Mouse (Mus musculus) megakaryocyte, embryonic 14.5 days (primary cell): ENCODE measurements around the gene Tnpo1.

Experiments used
- FLI1 ChIP-seq: IDR thresholded peaks from 2 replicates; pipeline ENCODE4 v1.6.1; 2012; ENCODE audit warnings: low read length, inconsistent platforms, mixed read lengths
- GATA1 ChIP-seq: IDR thresholded peaks from 3 replicates; pipeline ENCODE4 v1.6.1; 2012; ENCODE audit warnings: mixed read lengths, low read length, inconsistent platforms, borderline replicate concordance

DNA sequence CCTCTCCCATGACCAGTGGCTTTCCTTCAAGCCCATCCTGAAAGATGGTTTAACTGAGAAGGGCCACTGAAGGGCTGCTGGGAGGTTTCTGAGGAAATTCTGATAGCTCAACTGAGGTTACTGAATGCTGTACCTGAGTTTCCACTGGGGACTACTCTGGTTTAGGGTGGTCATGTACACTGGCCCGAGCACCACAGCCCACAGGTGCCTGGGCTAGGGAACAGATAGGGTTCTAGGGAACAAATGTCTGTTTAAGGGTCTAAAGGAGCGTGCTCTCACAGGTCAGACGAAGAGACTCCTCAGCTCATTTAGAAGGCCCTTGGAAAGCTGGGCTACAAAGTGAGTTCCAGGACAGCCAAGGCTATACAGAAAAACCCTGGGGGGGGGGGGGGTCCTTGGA is 91.5 kb downstream of the Tnpo1 start:
- TF ChIP-seq GATA1 (no peak), FLI1 (no peak)
